Mouse (Mus musculus): ENCODE measurements around the gene Arhgap9. TPM values are rescaled to one million over a fixed set of nuclear protein-coding genes. Genes with fewer than 3 reads are reported as not detected.

Arhgap9 gene
- polyA plus RNA-seq (2015; fragmentation: Nextera tagmentation; extraction: Ambion mirVana), result 14.0 and 15.1 TPM in 2 replicates

GRCm38 (mm10) chr10:127321621-127322020 is at the start of gene Arhgap9:
Gene Arhgap9 (plus strand): TSS chr10:127321964.
- Histone ChIP-seq H3K4me3 (replicated peaks) (no peak within 1 kb of the TSS), H3K4me1 (replicated peaks) (peaks cover 66% of the 10 kb centered on the region), H3K36me3 (no peaks in the 10 kb centered on the region), H3K27me3 (peaks cover 19% of the 10 kb centered on the region), H3K4me2 (no peak within 1 kb of the TSS), H3K27ac (peak within 1 kb of the TSS; percentile 69), H3K9ac (no peak within 1 kb of the TSS), H3K9me3 (replicated peaks) (no peaks in the 10 kb centered on the region)
- WGBS (ENCODE audit: insufficient replicate concordance), result 60% methylated on average over 3 of the region's 3 CpGs
- DNase-seq, result no peak
- ATAC-seq (ENCODE audit: low read depth), result no peak

- no peak overlapping the region; the same call in 1 of the 2 replicates for H3K9ac ChIP-seq
- DNase-seq, result no peak
- no peaks in the 10 kb centered on the region for H3K27me3 ChIP-seq
- H3K36me3 ChIP-seq, result peaks cover 85% of the 10 kb centered on the region
- peaks cover 49% of the 10 kb centered on the region for H3K4me1 ChIP-seq (replicated peaks)
- ATAC-seq (ENCODE audit: low read depth), result no peak
- H3K4me2 ChIP-seq, result no peak overlapping the region
- no peaks in the 10 kb centered on the region for H3K9me3 ChIP-seq (replicated peaks)
- H3K4me3 ChIP-seq (replicated peaks), result no peak overlapping the region
- WGBS (ENCODE audit: insufficient replicate concordance), result 83% methylated on average over 5 of the region's 5 CpGs
- no peak overlapping the region for H3K27ac ChIP-seq
Observed at GRCm38 (mm10) chr10:127272371-127272770, 49.4 kb upstream of the Arhgap9 start.

GRCm38 (mm10) chr10:127274261-127275022 is 47.3 kb upstream of the Arhgap9 start:
- DNase-seq, result no peak
- 83% methylated on average over 11 of the region's 11 CpGs for WGBS (ENCODE audit: insufficient replicate concordance)
- no peak overlapping the region for H3K4me3 ChIP-seq (replicated peaks)
- no peaks in the 10 kb centered on the region for H3K27me3 ChIP-seq
- no peaks in the 10 kb centered on the region for H3K9me3 ChIP-seq (replicated peaks)
- H3K4me2 ChIP-seq, result no peak overlapping the region
- peak overlapping the region; percentile 33; the same call in 1 of the 2 replicates for H3K9ac ChIP-seq
- peak overlapping the region; percentile 16; the same call in 1 of the 2 replicates for H3K27ac ChIP-seq
- peaks cover 94% of the 10 kb centered on the region for H3K36me3 ChIP-seq
- H3K4me1 ChIP-seq (replicated peaks), result peaks cover 28% of the 10 kb centered on the region
- peak; percentile 32; the same call in 1 of the 2 replicates for ATAC-seq (ENCODE audit: low read depth)

GRCm38 (mm10) chr10:127279730-127280129 is 42.0 kb upstream of the Arhgap9 start:
- DNase-seq, result no peak
- peaks cover 7% of the 10 kb centered on the region for H3K4me1 ChIP-seq (replicated peaks)
- no peak overlapping the region for H3K9ac ChIP-seq
- WGBS (ENCODE audit: insufficient replicate concordance), result 95% methylated on average over 2 of the region's 2 CpGs
- no peaks in the 10 kb centered on the region for H3K9me3 ChIP-seq (replicated peaks)
- no peak overlapping the region for H3K4me2 ChIP-seq
- no peak overlapping the region for H3K27ac ChIP-seq
- no peak for ATAC-seq (ENCODE audit: low read depth)
- H3K36me3 ChIP-seq, result peaks cover 99% of the 10 kb centered on the region
- H3K27me3 ChIP-seq, result no peaks in the 10 kb centered on the region
- H3K4me3 ChIP-seq (replicated peaks), result no peak overlapping the region

- Histone ChIP-seq H3K9me3 (replicated peaks) (no peaks in the 10 kb centered on the region), H3K36me3 (peaks cover 100% of the 10 kb centered on the region), H3K27ac (no peak overlapping the region), H3K4me3 (replicated peaks) (no peak overlapping the region), H3K4me2 (no peak overlapping the region), H3K9ac (no peak overlapping the region), H3K27me3 (no peaks in the 10 kb centered on the region), H3K4me1 (replicated peaks) (peaks cover 23% of the 10 kb centered on the region)
- no peak for DNase-seq
- no peak for ATAC-seq (ENCODE audit: low read depth)
- 81% methylated on average over 8 of the region's 8 CpGs for WGBS (ENCODE audit: insufficient replicate concordance)
Observed at GRCm38 (mm10) chr10:127281316-127281715, 40.4 kb upstream of the Arhgap9 start.

GRCm38 (mm10) chr10:127282620-127283215 is 39.0 kb upstream of the Arhgap9 start:
- no peak overlapping the region for H3K27ac ChIP-seq
- DNase-seq, result no peak
- ATAC-seq (ENCODE audit: low read depth), result no peak

GRCm38 (mm10) chr10:127284105-127284622 is 37.6 kb upstream of the Arhgap9 start:
- peaks cover 43% of the 10 kb centered on the region for H3K4me1 ChIP-seq (replicated peaks)
- no peaks in the 10 kb centered on the region for H3K9me3 ChIP-seq (replicated peaks)
- H3K27ac ChIP-seq, result peak overlapping the region; percentile 9; the same call in 1 of the 2 replicates
- 95% methylated on average over 7 of the region's 7 CpGs for WGBS (ENCODE audit: insufficient replicate concordance)
- DNase-seq (no peak), ATAC-seq (ENCODE audit: low read depth) (no peak)
- H3K4me3 ChIP-seq (replicated peaks), result no peak overlapping the region
- H3K4me2 ChIP-seq, result no peak overlapping the region
- H3K36me3 ChIP-seq, result peaks cover 84% of the 10 kb centered on the region
- H3K27me3 ChIP-seq, result no peaks in the 10 kb centered on the region
- H3K9ac ChIP-seq, result peak overlapping the region; percentile 9; the same call in 1 of the 2 replicates

More at GRCm38 (mm10) chr10:127282620-127283215, 39.0 kb upstream of the Arhgap9 start:
- Histone ChIP-seq H3K4me2 (no peak overlapping the region), H3K9ac (peak overlapping the region; percentile 3; the same call in 1 of the 2 replicates), H3K36me3 (peaks cover 98% of the 10 kb centered on the region), H3K9me3 (replicated peaks) (no peaks in the 10 kb centered on the region), H3K27me3 (no peaks in the 10 kb centered on the region), H3K4me1 (replicated peaks) (peaks cover 37% of the 10 kb centered on the region), H3K4me3 (replicated peaks) (no peak overlapping the region)
- WGBS (ENCODE audit: insufficient replicate concordance), result 84% methylated on average over 13 of the region's 13 CpGs

- DNase-seq, result no peak
- Histone ChIP-seq H3K4me2 (no peak overlapping the region), H3K4me3 (replicated peaks) (no peak overlapping the region), H3K9ac (peak overlapping the region; percentile 26; the same call in 1 of the 2 replicates), H3K27me3 (no peaks in the 10 kb centered on the region), H3K27ac (no peak overlapping the region), H3K36me3 (peaks cover 76% of the 10 kb centered on the region), H3K4me1 (replicated peaks) (peaks cover 50% of the 10 kb centered on the region), H3K9me3 (replicated peaks) (no peaks in the 10 kb centered on the region)
- ATAC-seq (ENCODE audit: low read depth), result no peak
- 84% methylated on average over 11 of the region's 11 CpGs for WGBS (ENCODE audit: insufficient replicate concordance)
Observed at GRCm38 (mm10) chr10:127284724-127285500, 36.9 kb upstream of the Arhgap9 start.

GRCm38 (mm10) chr10:127285644-127286043 is 36.1 kb upstream of the Arhgap9 start:
- no peak overlapping the region for H3K4me3 ChIP-seq (replicated peaks)
- H3K4me2 ChIP-seq, result no peak overlapping the region
- 82% methylated on average over 13 of the region's 13 CpGs for WGBS (ENCODE audit: insufficient replicate concordance)
- ATAC-seq (ENCODE audit: low read depth), result no peak
- H3K9ac ChIP-seq, result peak overlapping the region; percentile 26; the same call in 1 of the 2 replicates
- no peak overlapping the region for H3K27ac ChIP-seq
- H3K4me1 ChIP-seq (replicated peaks), result peaks cover 53% of the 10 kb centered on the region
- no peaks in the 10 kb centered on the region for H3K9me3 ChIP-seq (replicated peaks)
- DNase-seq, result no peak
- H3K36me3 ChIP-seq, result peaks cover 69% of the 10 kb centered on the region
- no peaks in the 10 kb centered on the region for H3K27me3 ChIP-seq

GRCm38 (mm10) chr10:127286194-127286593 is 35.6 kb upstream of the Arhgap9 start:
- Histone ChIP-seq H3K4me3 (replicated peaks) (peak overlapping the region; percentile 78; the same call in 1 of the 2 replicates), H3K4me2 (peak overlapping the region; percentile 88), H3K9me3 (replicated peaks) (no peaks in the 10 kb centered on the region), H3K9ac (0 out of 2 replicates have a peak overlapping the region, but pooled peaks have one; percentile 96), H3K36me3 (peaks cover 63% of the 10 kb centered on the region), H3K4me1 (replicated peaks) (peaks cover 53% of the 10 kb centered on the region), H3K27ac (no peak overlapping the region), H3K27me3 (no peaks in the 10 kb centered on the region)
- WGBS (ENCODE audit: insufficient replicate concordance), result 80% methylated on average over 7 of the region's 7 CpGs
- DNase-seq, result no peak
- no peak for ATAC-seq (ENCODE audit: low read depth)
